Mouse (Mus musculus) granulocyte monocyte progenitor cell, adult 5-6 weeks (primary cell): ENCODE measurements around the gene Ttc6. TPM values are rescaled to one million over a fixed set of nuclear protein-coding genes. Genes with fewer than 3 reads are reported as not detected.

Experiments
- ATAC-seq: replicated peaks from 2 replicates; pipeline ENCODE4 v1.8.0; 2016; ENCODE audit warnings: mild to moderate bottlenecking, moderate TSS enrichment, inconsistent platforms; ENCODE audit not compliant: poor library complexity, severe bottlenecking
- total RNA-seq, 2 experiments: library from RNA; stranded (forward) in 1 of 2; stranded (reverse) in 1 of 2; fragments of 200-712, 200-1000 nt in 1 of 2; fragments of >200 nt in 1 of 2; fragmentation: Nextera tagmentation in 1 of 2; gene quantifications; 2 replicates each; pipeline ENCODE4 v1.2.3; 2014 to 2017

Ttc6 gene
- total RNA-seq, 2 experiments from 2014 or later: not detected

DNA sequence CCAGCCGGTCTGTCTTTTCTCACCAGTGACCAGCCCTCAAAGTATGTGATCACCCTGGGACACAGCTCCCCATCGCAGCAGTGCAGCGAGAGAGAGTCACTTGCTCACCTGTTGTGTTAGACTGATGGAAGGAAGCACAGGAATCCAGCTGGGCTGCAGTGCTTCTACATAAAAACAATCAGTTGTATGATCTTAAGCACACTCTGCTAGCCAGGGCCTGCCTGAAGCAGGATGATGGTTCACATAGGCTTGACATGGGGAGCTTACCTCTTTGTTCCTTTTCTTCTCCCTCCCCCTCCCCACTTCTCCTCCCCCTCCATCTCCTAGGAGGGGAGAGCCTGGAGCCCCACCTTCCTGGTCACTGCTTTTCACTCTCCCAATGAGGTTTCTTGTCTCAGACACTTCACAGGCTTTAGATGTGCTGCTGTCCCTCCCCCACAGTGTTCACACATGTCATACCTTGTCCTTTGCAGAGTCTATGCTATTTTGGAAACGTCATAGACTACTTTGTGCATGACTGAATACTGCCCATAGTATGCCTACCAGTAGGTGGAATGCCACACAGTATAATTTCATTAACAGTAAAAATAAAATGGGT lies 60.2 kb downstream of the Ttc6 start:
- no peak for ATAC-seq

DNA sequence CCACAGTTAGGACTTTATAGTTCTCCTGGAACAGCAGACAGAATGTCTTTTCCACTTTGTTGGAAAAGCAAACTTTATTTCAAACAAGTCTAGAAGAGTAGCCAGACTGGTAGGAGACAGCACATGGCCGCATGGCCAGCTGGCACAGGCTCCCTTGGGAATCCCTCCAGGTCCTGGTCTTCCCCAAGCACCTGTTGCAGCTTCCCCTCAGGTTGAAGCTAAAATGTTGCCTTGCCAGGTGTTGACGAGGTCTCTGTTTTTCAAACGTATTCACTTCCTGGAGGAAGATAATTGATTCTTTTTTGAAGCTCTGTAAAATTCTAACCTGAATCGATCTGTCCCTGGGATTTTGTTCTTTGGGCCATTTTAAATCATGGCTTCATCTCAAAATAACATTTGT lies 86.1 kb downstream of the Ttc6 start:
- no peak for ATAC-seq

DNA sequence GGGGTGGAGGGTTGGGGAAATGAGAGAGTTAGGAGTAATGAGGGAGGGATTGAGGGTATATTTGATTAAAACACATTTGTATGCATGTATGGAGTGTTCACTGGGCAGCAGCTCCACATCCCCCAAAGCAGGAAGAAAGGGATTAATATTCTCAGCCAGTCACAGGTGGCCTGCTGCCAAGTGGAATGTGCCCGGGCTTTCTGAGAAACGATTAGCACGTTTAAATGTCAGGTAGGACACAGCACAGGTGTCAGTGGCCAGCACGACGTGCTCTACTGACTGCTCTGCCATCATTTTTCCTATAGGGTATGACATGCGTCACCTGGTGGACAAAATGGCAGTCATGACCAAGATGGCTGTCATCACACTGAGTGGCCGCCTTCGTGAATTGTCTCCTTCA lies 86.8 kb downstream of the Ttc6 start:
- no peak for ATAC-seq

DNA sequence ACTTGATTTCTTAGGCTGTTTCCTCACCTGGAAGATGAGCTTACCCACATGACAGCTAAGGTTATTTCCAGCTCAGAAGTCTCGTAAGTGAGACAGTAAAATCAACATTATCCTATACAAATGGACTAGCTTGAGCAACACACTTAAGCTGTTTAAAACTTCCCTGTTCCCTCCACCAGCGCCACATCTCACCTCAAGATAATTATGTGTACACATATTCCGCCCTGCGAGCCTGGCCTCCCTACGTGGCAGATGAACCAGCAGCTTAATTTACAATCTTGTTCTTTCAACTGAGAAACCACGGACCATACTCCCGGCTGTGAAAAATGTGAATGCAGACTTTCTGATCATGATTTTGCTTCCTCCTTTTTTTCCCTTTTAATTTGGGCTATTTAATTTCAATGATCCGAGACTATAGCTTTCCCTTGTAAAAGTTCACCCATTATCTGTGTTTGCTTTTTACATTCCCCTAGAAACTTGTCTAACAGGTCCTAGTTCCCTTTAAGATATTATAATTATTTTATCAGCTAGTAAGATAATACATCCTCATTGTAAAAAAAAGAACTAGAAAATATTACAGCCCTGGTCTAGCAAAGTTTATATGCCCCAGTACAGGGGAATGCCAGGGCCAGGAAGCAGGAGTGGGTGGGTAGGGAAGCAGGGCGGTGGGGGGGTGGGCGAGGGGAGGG lies 99.2 kb downstream of the Ttc6 start:
- ATAC-seq: no peak

DNA sequence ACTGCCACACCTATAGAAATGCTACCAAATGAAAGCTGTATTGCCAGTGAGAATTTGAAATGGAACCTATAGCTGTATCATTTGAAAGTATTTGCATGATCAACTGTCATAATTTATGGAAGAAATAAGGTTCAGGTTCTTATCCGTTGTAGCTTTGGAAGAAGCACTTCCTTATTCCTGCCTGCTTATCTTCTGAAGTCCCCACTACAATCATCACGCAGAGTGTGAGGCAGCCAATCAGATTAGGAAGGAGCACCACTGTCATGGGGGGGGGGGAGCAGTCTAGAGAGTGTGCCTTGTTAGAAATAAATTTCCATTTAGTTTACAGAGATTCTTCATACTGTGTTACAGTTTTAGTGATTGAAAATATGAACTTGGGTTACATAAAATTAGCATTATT lies 108.5 kb downstream of the Ttc6 start:
- ATAC-seq: no peak

DNA sequence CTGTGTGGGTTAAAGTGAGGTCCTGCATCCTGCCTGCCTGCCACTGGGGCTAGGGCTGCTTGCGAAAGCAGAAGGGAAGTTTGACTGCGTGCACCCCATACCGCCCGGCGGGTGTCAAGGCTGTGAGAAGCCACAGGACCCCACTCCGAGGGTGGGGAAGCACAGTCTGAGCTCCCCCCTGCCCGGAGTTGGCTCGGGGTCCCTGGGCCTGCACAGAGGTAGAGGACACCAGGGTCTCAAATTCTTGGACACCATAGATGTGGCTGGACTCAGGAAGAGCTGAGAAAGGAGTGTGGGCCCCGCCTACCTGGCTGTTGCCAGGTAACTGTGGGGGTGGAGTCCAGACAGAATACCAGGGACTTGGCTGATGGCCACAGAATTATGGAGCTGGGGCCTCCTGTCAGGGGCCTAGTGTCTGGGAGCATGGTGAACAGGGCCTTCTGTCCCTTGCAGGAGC lies 121.1 kb downstream of the Ttc6 start:
- ATAC-seq: 0 out of 2 replicates have a peak, but pooled peaks have one; percentile 50

DNA sequence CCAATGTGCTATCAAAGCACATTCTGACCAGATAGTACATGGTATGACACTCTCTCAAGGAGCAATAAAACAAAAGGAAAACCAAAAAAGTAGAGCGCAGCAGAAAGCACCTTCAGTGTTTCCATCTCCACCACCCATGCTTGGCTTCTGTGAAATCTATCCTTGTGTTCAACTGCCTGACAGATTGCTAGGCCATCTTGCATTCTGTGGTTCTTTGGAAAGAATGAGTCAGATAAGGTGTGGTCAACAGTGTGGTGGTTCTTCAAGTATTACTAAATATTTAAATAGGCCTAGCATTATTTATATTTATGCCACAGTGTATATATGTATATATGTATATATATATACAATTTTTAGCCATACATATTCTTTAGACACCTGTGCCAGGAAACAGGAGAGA lies 146.1 kb downstream of the Ttc6 start:
- no peak for ATAC-seq

DNA sequence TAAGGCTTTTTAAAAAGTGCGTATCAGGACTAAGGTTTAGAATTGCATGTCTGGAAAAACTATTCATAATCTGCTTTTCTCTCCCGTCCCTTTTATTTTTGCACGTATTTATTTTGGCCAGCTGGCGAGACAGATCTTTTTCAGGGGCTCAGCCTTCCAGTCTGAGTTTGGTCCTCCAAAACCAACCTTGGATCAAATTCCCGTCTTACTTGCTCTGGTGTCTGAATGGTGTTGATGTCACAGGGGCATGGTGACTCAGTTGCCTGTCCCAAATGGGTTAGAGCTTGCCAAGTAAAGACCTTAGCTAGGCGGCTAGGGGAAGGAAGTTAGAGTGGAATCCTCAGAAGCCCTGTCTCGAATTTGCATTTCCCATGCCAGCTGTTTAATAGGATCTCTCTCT lies 200.8 kb downstream of the Ttc6 start:
- no peak for ATAC-seq

DNA sequence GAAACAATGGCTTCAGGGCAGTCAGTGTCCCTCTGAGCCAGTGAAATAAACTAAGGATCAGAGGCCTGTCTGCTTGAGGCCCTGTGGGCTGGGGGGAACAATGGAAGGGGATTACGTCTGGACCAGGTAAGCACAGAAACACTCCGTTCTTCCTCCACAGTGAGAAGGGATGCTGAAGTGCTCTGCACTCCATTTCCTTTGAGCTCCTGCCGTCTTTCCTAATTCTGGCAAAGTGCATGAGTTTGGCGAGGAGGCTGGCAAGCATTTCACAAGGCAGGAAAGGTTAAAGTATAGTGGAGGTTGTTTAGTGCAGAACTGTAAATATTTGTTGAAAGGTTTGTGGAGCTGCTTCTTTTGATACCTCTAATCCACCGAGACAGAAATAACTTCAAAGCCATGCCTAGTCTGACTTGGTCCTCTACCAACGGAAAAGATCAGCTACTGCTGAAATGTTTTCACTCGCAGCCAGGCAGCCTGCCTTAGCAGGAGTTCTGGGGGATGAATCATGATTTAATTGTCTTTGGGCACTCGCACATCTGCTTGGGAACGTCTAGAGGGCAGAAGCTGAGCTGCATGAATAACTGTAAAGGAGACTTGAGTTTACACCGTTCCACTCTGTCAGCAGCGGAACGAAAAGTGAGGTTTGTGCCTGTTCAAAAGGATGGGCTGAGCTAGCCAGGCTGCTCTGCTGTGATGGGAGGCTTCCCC lies 212.5 kb downstream of the Ttc6 start:
- ATAC-seq: no peak

DNA sequence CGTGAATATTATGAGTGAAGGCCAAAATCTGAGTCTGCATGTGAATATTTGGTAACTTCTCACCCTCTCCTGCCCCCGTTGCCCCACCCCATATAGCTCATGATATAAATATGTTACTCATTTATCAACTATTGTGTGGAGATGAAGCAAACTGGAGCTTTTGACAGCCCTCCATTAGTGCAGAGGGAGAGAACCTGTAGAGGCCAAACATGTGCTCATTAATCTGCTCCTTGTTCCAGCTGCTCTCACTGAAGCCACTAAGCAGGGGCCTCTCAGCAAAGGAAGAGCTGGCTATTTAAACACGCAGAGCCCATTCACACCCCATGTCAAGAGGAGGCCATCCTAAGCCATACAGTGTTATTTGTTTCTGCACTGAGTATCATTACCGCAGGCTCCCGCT lies 218.0 kb downstream of the Ttc6 start:
- ATAC-seq: no peak

DNA sequence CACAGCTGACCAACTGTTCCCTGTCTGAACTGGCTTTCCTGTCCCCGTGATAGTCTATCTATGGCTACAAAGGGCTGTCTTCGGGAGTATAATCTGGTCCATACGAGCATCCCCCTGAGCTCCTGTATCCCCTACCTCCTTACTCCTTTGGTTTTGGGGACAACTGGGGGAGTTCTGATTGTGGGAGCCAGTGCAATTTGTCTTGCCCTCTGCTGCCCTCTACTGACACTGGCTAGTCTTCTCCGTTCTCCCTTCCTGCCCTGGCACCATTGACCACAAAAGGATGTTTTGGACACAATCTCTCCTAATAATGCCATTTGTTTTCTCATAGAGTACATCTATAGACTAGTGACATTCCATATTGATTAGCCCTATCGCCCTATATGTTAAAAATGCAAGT lies 223.6 kb downstream of the Ttc6 start:
- peak; percentile 55 for ATAC-seq

Other genes with a start within 250 kb of the Ttc6 start
- gene Foxa1, start 17.2 kb upstream of the Ttc6 start, total RNA-seq (2014; fragmentation: Nextera tagmentation): not detected in 2 replicates
- gene Foxa1, start 17.2 kb upstream of the Ttc6 start, total RNA-seq (2017): not detected in 2 replicates